Mouse (Mus musculus): Measurements from ENCODE around the gene Calml3.

The Calml3 gene

GRCm38 (mm10) chr13:3779575-3780226 lies 24.4 kb downstream of the Calml3 start:
- DNase-seq (ENCODE audit: low spot score): no peak

- DNase-seq (ENCODE audit: low spot score): no peak
Measured at GRCm38 (mm10) chr13:3778591-3779364, 25.3 kb downstream of the Calml3 start.

GRCm38 (mm10) chr13:3777216-3777912 lies 26.8 kb downstream of the Calml3 start:
- DNase-seq (ENCODE audit: low spot score): no peak

- no peak for DNase-seq (ENCODE audit: low spot score)
Measured at GRCm38 (mm10) chr13:3776446-3776845, 27.7 kb downstream of the Calml3 start.

GRCm38 (mm10) chr13:3774991-3775390 lies 29.1 kb downstream of the Calml3 start:
- no peak for DNase-seq (ENCODE audit: low spot score)

GRCm38 (mm10) chr13:3774280-3774679 lies 29.8 kb downstream of the Calml3 start:
- DNase-seq (ENCODE audit: low spot score): no peak

GRCm38 (mm10) chr13:3773149-3773688 lies 30.9 kb downstream of the Calml3 start:
- no peak for DNase-seq (ENCODE audit: low spot score)

GRCm38 (mm10) chr13:3771221-3771620 lies 32.9 kb downstream of the Calml3 start:
- no peak for DNase-seq (ENCODE audit: low spot score)

GRCm38 (mm10) chr13:3770170-3771024 lies 33.7 kb downstream of the Calml3 start:
- no peak for DNase-seq (ENCODE audit: low spot score)

GRCm38 (mm10) chr13:3769531-3769930 lies 34.6 kb downstream of the Calml3 start:
- no peak for DNase-seq (ENCODE audit: low spot score)

- no peak for DNase-seq (ENCODE audit: low spot score)
Measured at GRCm38 (mm10) chr13:3768621-3769020, 35.5 kb downstream of the Calml3 start.

- DNase-seq (ENCODE audit: low spot score): no peak
Measured at GRCm38 (mm10) chr13:3767086-3767485, 37.0 kb downstream of the Calml3 start.

- DNase-seq (ENCODE audit: low spot score): no peak
Measured at GRCm38 (mm10) chr13:3765781-3766180, 38.3 kb downstream of the Calml3 start.

GRCm38 (mm10) chr13:3761131-3761530 lies 43.0 kb downstream of the Calml3 start:
- DNase-seq (ENCODE audit: low spot score): no peak

- DNase-seq (ENCODE audit: low spot score): no peak
Measured at GRCm38 (mm10) chr13:3758347-3758746, 45.8 kb downstream of the Calml3 start.

GRCm38 (mm10) chr13:3753291-3753690 lies 50.8 kb downstream of the Calml3 start:
- DNase-seq (ENCODE audit: low spot score): no peak

Measured in T-cell, adult 2 months (primary cell).